Mouse (Mus musculus) kidney, postnatal 0 days (tissue): ENCODE results near the gene Rnf216. TPM values are rescaled to one million over a fixed set of nuclear protein-coding genes. Genes with fewer than 3 reads are reported as not detected.

Source experiments
- ATAC-seq: fragments of 200-750 bp; cut with Nextera tagmentation; replicated peaks from 2 replicates; pipeline ENCODE4 v1.8.0; 2017; ENCODE audit warnings: low read depth, moderate number of reproducible peaks, moderate TSS enrichment, moderate library complexity; ENCODE audit not compliant: low FRiP score
- DNase-seq: peaks from one replicate; pipeline ENCODE4 v3.0.0-alpha.2; 2016; ENCODE audit warnings: low spot score
- H3K27ac ChIP-seq: fragments of 300-500 bp; sonication (generic); 2 replicates; pipeline ENCODE4 v1.5.1; 2014; ENCODE audit warnings: mild to moderate bottlenecking
- H3K27me3 ChIP-seq: fragments of 300-500 bp; sonication (generic); 2 replicates; pipeline ENCODE4 v1.6.1; 2014; ENCODE audit warnings: low read length, mixed read lengths; ENCODE audit not compliant: insufficient read depth
- H3K36me3 ChIP-seq: fragments of 300-500 bp; sonication (generic); 2 replicates; pipeline ENCODE4 v1.6.1; 2014; ENCODE audit warnings: low read length, mixed read lengths; ENCODE audit not compliant: insufficient read depth
- H3K4me1 ChIP-seq: fragments of 300-500 bp; sonication (generic); replicated peaks from 2 replicates; pipeline ENCODE4 v1.6.1; 2014; ENCODE audit warnings: antibody characterized with exemption, low read length, mixed read lengths; ENCODE audit not compliant: insufficient read depth
- H3K4me2 ChIP-seq: fragments of 300-500 bp; sonication (generic); 2 replicates; pipeline ENCODE4 v1.6.1; 2014; ENCODE audit warnings: mild to moderate bottlenecking, low read length, moderate library complexity, mixed read lengths
- H3K4me3 ChIP-seq: fragments of 300-500 bp; sonication (generic); replicated peaks from 2 replicates; pipeline ENCODE4 v1.5.1; 2014; ENCODE audit warnings: low read depth, low read length
- H3K9ac ChIP-seq: fragments of 300-500 bp; sonication (generic); 2 replicates; pipeline ENCODE4 v1.6.1; 2014; ENCODE audit warnings: low read depth, low read length
- H3K9me3 ChIP-seq: fragments of 300-500 bp; sonication (generic); replicated peaks from 2 replicates; pipeline ENCODE4 v1.6.1; 2016; ENCODE audit warnings: low read length, inconsistent platforms, mixed read lengths
- CTCF ChIP-seq: IDR thresholded peaks from 2 replicates; pipeline ENCODE4 v1.5.1; 2016; ENCODE audit warnings: antibody characterized with exemption, low read depth, mild to moderate bottlenecking, moderate library complexity
- WGBS: fragments of 180-500 bp; shearing (Covaris S2); extraction: QIAGEN DNeasy Blood & Tissue Kit; methylation state at CpG from one replicate; pipeline ENCODE4 v1.1.7; 2014; 5-methylcytosine and 5-hydroxymethylcytosine counted together
- polyA plus RNA-seq: library from polyadenylated mRNA; unstranded; fragments of >200 nt; fragmentation: Nextera tagmentation; extraction: Ambion mirVana; gene quantifications from 2 replicates; pipeline ENCODE4 v1.2.1, GENCODE M21; 2015

The Rnf216 gene
- polyA plus RNA-seq, 1 experiment from 2014 or later: 29.9 TPM

GRCm38 (mm10) chr5:142959576-142960556 is 152.9 kb downstream of the Rnf216 start, which contains the start of gene Fscn1:
Gene Fscn1, plus strand, starts transcription at chr5:142960343.
- H3K4me2 ChIP-seq: peak within 1 kb of the TSS; percentile 82

GRCm38 (mm10) chr5:142959156-142959555 is 153.6 kb downstream of the Rnf216 start:
- no peak overlapping the region for H3K27ac ChIP-seq
- no peak overlapping the region for H3K9ac ChIP-seq
- H3K27me3 ChIP-seq: no peaks in the 10 kb centered on the region
- WGBS: 79% methylated on average over 4 of the region's 4 CpGs
- DNase-seq: no peak
- no peaks in the 10 kb centered on the region for H3K9me3 ChIP-seq
- H3K4me3 ChIP-seq: no peak overlapping the region
- H3K4me1 ChIP-seq: peaks cover 14% of the 10 kb centered on the region
- no peak for TF ChIP-seq CTCF
- no peak overlapping the region for H3K4me2 ChIP-seq
- no peak for ATAC-seq
- H3K36me3 ChIP-seq: no peaks in the 10 kb centered on the region

More at GRCm38 (mm10) chr5:142959576-142960556, 152.9 kb downstream of the Rnf216 start, which contains the start of gene Fscn1:
- DNase-seq: peak; percentile 95
- H3K4me1 ChIP-seq: peaks cover 18% of the 10 kb centered on the region
- peak within 1 kb of the TSS; percentile 95 for H3K27ac ChIP-seq
- peak; percentile 44 for TF ChIP-seq CTCF
- peak within 1 kb of the TSS; percentile 86 for H3K9ac ChIP-seq
- H3K9me3 ChIP-seq: no peaks in the 10 kb centered on the region
- no peaks in the 10 kb centered on the region for H3K27me3 ChIP-seq
- 10% methylated on average over 44 of the region's 44 CpGs for WGBS
- H3K4me3 ChIP-seq: peak within 1 kb of the TSS; percentile 76
- no peaks in the 10 kb centered on the region for H3K36me3 ChIP-seq
- ATAC-seq: peak; percentile 42

- Histone ChIP-seq H3K4me3 (no peak overlapping the region), H3K27ac (no peak overlapping the region), H3K4me2 (no peak overlapping the region), H3K27me3 (no peaks in the 10 kb centered on the region), H3K9me3 (no peaks in the 10 kb centered on the region), H3K36me3 (no peaks in the 10 kb centered on the region), H3K9ac (no peak overlapping the region), H3K4me1 (peaks cover 7% of the 10 kb centered on the region; the same call in 1 of the 2 replicates)
- TF ChIP-seq CTCF: no peak
- 91% methylated on average over 14 of the region's 14 CpGs for WGBS
- DNase-seq (no peak), ATAC-seq (no peak)
Measured at GRCm38 (mm10) chr5:142958464-142958863, 154.3 kb downstream of the Rnf216 start.

GRCm38 (mm10) chr5:142956956-142957703 is 155.7 kb downstream of the Rnf216 start:
- no peak overlapping the region for H3K4me2 ChIP-seq
- ATAC-seq: no peak
- no peak overlapping the region for H3K9ac ChIP-seq
- DNase-seq: no peak
- no peaks in the 10 kb centered on the region for H3K27me3 ChIP-seq
- no peaks in the 10 kb centered on the region for H3K4me1 ChIP-seq
- H3K4me3 ChIP-seq: no peak overlapping the region
- no peak for TF ChIP-seq CTCF
- no peaks in the 10 kb centered on the region for H3K36me3 ChIP-seq
- WGBS: 70% methylated on average over 6 of the region's 6 CpGs
- H3K9me3 ChIP-seq: no peaks in the 10 kb centered on the region
- no peak overlapping the region for H3K27ac ChIP-seq

GRCm38 (mm10) chr5:142953641-142954040 is 159.2 kb downstream of the Rnf216 start:
- DNase-seq: no peak
- ATAC-seq: no peak
- Histone ChIP-seq H3K4me3 (no peak overlapping the region), H3K4me2 (no peak overlapping the region), H3K9me3 (no peaks in the 10 kb centered on the region), H3K27ac (no peak overlapping the region), H3K36me3 (no peaks in the 10 kb centered on the region), H3K9ac (no peak overlapping the region), H3K4me1 (no peaks in the 10 kb centered on the region), H3K27me3 (no peaks in the 10 kb centered on the region)
- TF ChIP-seq CTCF: no peak
- WGBS: 74% methylated on average over 3 of the region's 3 CpGs

- no peak for ATAC-seq
- Histone ChIP-seq H3K4me3 (no peak overlapping the region), H3K4me1 (no peaks in the 10 kb centered on the region), H3K27ac (no peak overlapping the region), H3K9me3 (no peaks in the 10 kb centered on the region), H3K9ac (no peak overlapping the region), H3K36me3 (no peaks in the 10 kb centered on the region), H3K27me3 (no peaks in the 10 kb centered on the region), H3K4me2 (no peak overlapping the region)
- WGBS: 81% methylated on average over 6 of the region's 6 CpGs
- no peak for TF ChIP-seq CTCF
- DNase-seq: no peak
Measured at GRCm38 (mm10) chr5:142950405-142950804, 162.4 kb downstream of the Rnf216 start.
